Mouse (Mus musculus): ENCODE data around the gene Nck2. TPM values are rescaled to one million over a fixed set of nuclear protein-coding genes. Genes with fewer than 3 reads are reported as not detected.
A peak's percentile ranks its signal among the peaks of the same experiment; 100 is the strongest.

Gene Nck2
- total RNA-seq, 1 experiment from 2014 or later: 28.1 TPM

- peak; percentile 32 for DNase-seq
Observed at GRCm38 (mm10) chr1:43501143-43501919, 57.0 kb downstream of the Nck2 start.

- DNase-seq: peak; percentile 70
Observed at GRCm38 (mm10) chr1:43501920-43502791, 57.8 kb downstream of the Nck2 start.

- no peak for DNase-seq
Observed at GRCm38 (mm10) chr1:43502792-43503146, 58.4 kb downstream of the Nck2 start.

GRCm38 (mm10) chr1:43503261-43503660 lies 58.9 kb downstream of the Nck2 start:
- no peak for DNase-seq

- DNase-seq: no peak
Observed at GRCm38 (mm10) chr1:43503676-43504075, 59.3 kb downstream of the Nck2 start.

- DNase-seq: no peak
Observed at GRCm38 (mm10) chr1:43504235-43504634, 59.9 kb downstream of the Nck2 start.

GRCm38 (mm10) chr1:43506638-43507037 lies 62.3 kb downstream of the Nck2 start:
- DNase-seq: no peak

- DNase-seq: no peak
Observed at GRCm38 (mm10) chr1:43507809-43508208, 63.4 kb downstream of the Nck2 start.

- DNase-seq: no peak
Observed at GRCm38 (mm10) chr1:43511256-43511655, 66.9 kb downstream of the Nck2 start.

GRCm38 (mm10) chr1:43511667-43512066 lies 67.3 kb downstream of the Nck2 start:
- DNase-seq: no peak

- DNase-seq: no peak
Observed at GRCm38 (mm10) chr1:43517405-43517804, 73.0 kb downstream of the Nck2 start.

GRCm38 (mm10) chr1:43520216-43520988 lies 76.0 kb downstream of the Nck2 start:
- no peak for DNase-seq

GRCm38 (mm10) chr1:43520989-43521371 lies 76.6 kb downstream of the Nck2 start:
- no peak for DNase-seq

GRCm38 (mm10) chr1:43521512-43521911 lies 77.1 kb downstream of the Nck2 start:
- no peak for DNase-seq

- no peak for DNase-seq
Observed at GRCm38 (mm10) chr1:43521950-43522349, 77.6 kb downstream of the Nck2 start.

GRCm38 (mm10) chr1:43522976-43523375 lies 78.6 kb downstream of the Nck2 start:
- no peak for DNase-seq

- DNase-seq: peak; percentile 20
Observed at GRCm38 (mm10) chr1:43524332-43524731, 80.0 kb downstream of the Nck2 start.

- DNase-seq: no peak
Observed at GRCm38 (mm10) chr1:43528275-43528674, 83.9 kb downstream of the Nck2 start.

GRCm38 (mm10) chr1:43529086-43529485 lies 84.7 kb downstream of the Nck2 start:
- no peak for DNase-seq

GRCm38 (mm10) chr1:43530295-43531020 lies 86.1 kb downstream of the Nck2 start:
- peak; percentile 34 for DNase-seq

- no peak for DNase-seq
Observed at GRCm38 (mm10) chr1:43531307-43531706, 86.9 kb downstream of the Nck2 start.

- no peak for DNase-seq
Observed at GRCm38 (mm10) chr1:43532279-43532678, 87.9 kb downstream of the Nck2 start.

All from adrenal gland, postnatal 14 days (tissue).